Mouse (Mus musculus) MEL (cell line): ENCODE measurements at regions not wholly inside any gene's neighbourhood (a gene's known extent, or its start where the extent isn't known, plus 50 kb on each side); places are given as distances from the start of the nearest gene placed in this dataset.

Experiments used
- DNase-seq: peaks from one replicate; pipeline ENCODE4 v3.0.0; 2011; ENCODE audit warnings: low read depth, low spot score
- H3K27ac ChIP-seq: 2 replicates; pipeline ENCODE4 v1.5.1; 2012; ENCODE audit warnings: low read depth, mild to moderate bottlenecking, control low read depth, low read length, moderate library complexity; ENCODE audit not compliant: control insufficient read depth
- H3K27me3 ChIP-seq, 2 experiments: fragments of 150-350 bp in 1 of 2; sonication (generic) in 1 of 2; 2 replicates each; pipeline ENCODE4 v1.6.1; 2012; ENCODE audit warnings: low read length in 2 of 2, mild to moderate bottlenecking in 2 of 2, improper control_type of control experiment in 1 of 2, moderate library complexity in 1 of 2; ENCODE audit not compliant: insufficient read depth in 2 of 2, control insufficient read depth in 1 of 2
- H3K36me3 ChIP-seq, 2 experiments: 2 replicates each; pipeline ENCODE4 v1.6.1; 2012 to 2014; ENCODE audit warnings: low read length in 2 of 2, improper control_type of control experiment in 1 of 2, inconsistent platforms in 1 of 2, mild to moderate bottlenecking in 1 of 2; ENCODE audit not compliant: insufficient read depth in 2 of 2, control insufficient read depth in 1 of 2
- H3K4me1 ChIP-seq, 2 experiments: fragments of 150-350 bp in 1 of 2; sonication (generic) in 1 of 2; 2 replicates each; pipeline ENCODE4 v1.6.1; 2012; ENCODE audit warnings: low read length in 2 of 2, improper control_type of control experiment in 1 of 2, mild to moderate bottlenecking in 1 of 2; ENCODE audit not compliant: insufficient read depth in 2 of 2, control insufficient read depth in 1 of 2
- H3K4me3 ChIP-seq, 2 experiments: fragments of 150-350 bp in 1 of 2; sonication (generic) in 1 of 2; 2 replicates each; pipeline ENCODE4 v1.5.1; 2012; ENCODE audit warnings: low read depth in 2 of 2, low read length in 2 of 2, mild to moderate bottlenecking in 2 of 2, moderate library complexity in 2 of 2, control low read depth in 1 of 2, improper control_type of control experiment in 1 of 2; ENCODE audit not compliant: control insufficient read depth in 1 of 2, insufficient read depth in 1 of 2
- H3K79me2 ChIP-seq: 2 replicates; pipeline ENCODE4 v1.6.1; 2012; ENCODE audit warnings: mild to moderate bottlenecking, low read length, moderate library complexity; ENCODE audit not compliant: control insufficient read depth, poor library complexity, insufficient read depth
- H3K9ac ChIP-seq: 2 replicates; pipeline ENCODE4 v1.6.1; 2012; ENCODE audit warnings: low read depth, mild to moderate bottlenecking, control low read depth, low read length, moderate library complexity; ENCODE audit not compliant: control insufficient read depth, poor library complexity, severe bottlenecking
- H3K9me3 ChIP-seq: fragments of 150-350 bp; sonication (generic); replicated peaks from 2 replicates; pipeline ENCODE4 v1.6.1; 2012; ENCODE audit warnings: mild to moderate bottlenecking, low read length, improper control_type of control experiment, moderate library complexity; ENCODE audit not compliant: insufficient read depth
- BHLHE40 ChIP-seq: IDR thresholded peaks from 2 replicates; pipeline ENCODE4 v1.6.1; 2012; ENCODE audit warnings: low read depth, mild to moderate bottlenecking, inconsistent platforms, low read length, improper control_type of control experiment, borderline replicate concordance
- CHD1 ChIP-seq: IDR thresholded peaks from 2 replicates; pipeline ENCODE4 v1.6.1; 2012; ENCODE audit warnings: low read depth, mild to moderate bottlenecking, inconsistent platforms, low read length, improper control_type of control experiment
- CTCF ChIP-seq, 3 experiments: IDR thresholded peaks in 2 of 3; conservative IDR thresholded peaks in 1 of 3; 2 replicates each; pipeline ENCODE4 v1.5.1; 2011 to 2012; ENCODE audit warnings: low read length in 3 of 3, low read depth in 2 of 3, mild to moderate bottlenecking in 2 of 3, improper control_type of control experiment in 1 of 3, inconsistent platforms in 1 of 3, mixed read lengths in 1 of 3, moderate library complexity in 1 of 3; ENCODE audit not compliant: control insufficient read depth in 1 of 3, insufficient read depth in 1 of 3, poor library complexity in 1 of 3, severe bottlenecking in 1 of 3
- E2F4 ChIP-seq: IDR thresholded peaks from 2 replicates; pipeline ENCODE4 v1.6.1; 2011; ENCODE audit warnings: low read depth, low read length, improper control_type of control experiment, borderline replicate concordance
- ELF1 ChIP-seq: IDR thresholded peaks from 2 replicates; pipeline ENCODE4 v1.6.1; 2014; ENCODE audit warnings: low read depth, mild to moderate bottlenecking, inconsistent platforms, low read length, improper control_type of control experiment, moderate library complexity
- ETS1 ChIP-seq: IDR thresholded peaks from 2 replicates; pipeline ENCODE4 v1.6.1; 2012; ENCODE audit warnings: low read depth, mild to moderate bottlenecking, inconsistent platforms, low read length, improper control_type of control experiment, moderate library complexity
- GABPA ChIP-seq: IDR thresholded peaks from 2 replicates; pipeline ENCODE4 v1.6.1; 2012; ENCODE audit warnings: low read depth, mild to moderate bottlenecking, inconsistent platforms, low read length, improper control_type of control experiment, moderate library complexity
- MAX ChIP-seq: IDR thresholded peaks from 2 replicates; pipeline ENCODE4 v1.6.1; 2011; ENCODE audit warnings: low read length, improper control_type of control experiment
- MXI1 ChIP-seq: IDR thresholded peaks from 2 replicates; pipeline ENCODE4 v1.6.1; 2011; ENCODE audit warnings: mild to moderate bottlenecking, low read depth, low read length, improper control_type of control experiment
- NELFE ChIP-seq: IDR thresholded peaks from 2 replicates; pipeline ENCODE4 v1.6.1; 2011; ENCODE audit warnings: low read depth, low read length, improper control_type of control experiment
- NRF1 ChIP-seq: IDR thresholded peaks from 2 replicates; pipeline ENCODE4 v1.6.1; 2014; ENCODE audit warnings: low read depth, mild to moderate bottlenecking, inconsistent platforms, low read length, improper control_type of control experiment, moderate library complexity; ENCODE audit not compliant: poor library complexity, insufficient read depth, severe bottlenecking
- POLR2AphosphoS2 ChIP-seq: IDR thresholded peaks from 2 replicates; pipeline ENCODE4 v1.6.1; 2011; ENCODE audit warnings: low read length, improper control_type of control experiment
- POLR2AphosphoS5 ChIP-seq: IDR thresholded peaks from 2 replicates; pipeline ENCODE4 v1.6.1; 2012; ENCODE audit warnings: low read depth, borderline replicate concordance, mild to moderate bottlenecking, inconsistent platforms, low read length, moderate library complexity, mixed read lengths
- TAL1 ChIP-seq: IDR thresholded peaks from 2 replicates; pipeline ENCODE4 v1.6.1; 2012; ENCODE audit warnings: mild to moderate bottlenecking, inconsistent platforms, low read length, moderate library complexity, mixed read lengths
- UBTF ChIP-seq: IDR thresholded peaks from 2 replicates; pipeline ENCODE4 v1.6.1; 2012; ENCODE audit warnings: low read depth, mild to moderate bottlenecking, inconsistent platforms, low read length, improper control_type of control experiment, moderate library complexity, borderline replicate concordance; ENCODE audit not compliant: insufficient read depth
- ZKSCAN1 ChIP-seq: IDR thresholded peaks from 2 replicates; pipeline ENCODE4 v1.6.1; 2012; ENCODE audit warnings: low read depth, mild to moderate bottlenecking, inconsistent platforms, low read length, improper control_type of control experiment, moderate library complexity
- ZMIZ1 ChIP-seq: IDR thresholded peaks from 2 replicates; pipeline ENCODE4 v1.6.1; 2012; ENCODE audit warnings: low read depth, mild to moderate bottlenecking, inconsistent platforms, low read length, improper control_type of control experiment, moderate library complexity

DNA sequence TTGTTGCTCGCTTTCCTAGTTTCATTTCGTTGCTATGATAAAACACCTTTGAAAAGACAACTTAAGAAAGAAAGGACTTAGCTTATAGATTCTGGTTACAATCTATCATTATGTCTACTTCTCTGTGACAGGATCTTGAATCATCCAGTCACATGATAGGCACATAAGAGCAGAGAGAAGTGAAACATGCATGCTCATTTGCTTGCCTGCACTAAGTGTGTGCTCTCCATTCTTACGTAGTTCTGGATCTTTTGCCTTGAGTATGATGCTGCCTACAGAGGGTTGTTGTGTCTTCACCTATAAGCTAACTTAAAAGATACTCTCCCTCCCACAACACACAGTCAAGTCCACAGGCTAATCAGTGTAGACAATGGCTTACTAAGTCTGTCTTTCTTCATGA is 62.1 kb upstream of the Pou1f1 start:
- H3K36me3 ChIP-seq: no peaks in the 10 kb centered on the region
- no peak overlapping the region for H3K9ac ChIP-seq
- H3K4me1 ChIP-seq: no peaks in the 10 kb centered on the region
- no peak for TF ChIP-seq NELFE
- no peak for TF ChIP-seq TAL1
- no peak for TF ChIP-seq POLR2AphosphoS2
- TF ChIP-seq BHLHE40: no peak
- no peak for TF ChIP-seq ELF1
- TF ChIP-seq ZKSCAN1: no peak
- no peak for TF ChIP-seq NRF1
- no peak for TF ChIP-seq CTCF (IDR thresholded peaks at IDR 0.05 in 2 of 3, conservative IDR thresholded peaks at IDR 0.05 in 1 of 3; ENCODE audit: control insufficient read depth in 1 of 3, insufficient read depth in 1 of 3, low read depth in 2 of 3, low read length in 3 of 3, poor library complexity in 1 of 3, severe bottlenecking in 1 of 3)
- no peak for TF ChIP-seq E2F4
- TF ChIP-seq MAX: no peak
- TF ChIP-seq ETS1: no peak
- TF ChIP-seq MXI1: no peak
- no peak for TF ChIP-seq CHD1
- no peak for TF ChIP-seq POLR2AphosphoS5
- TF ChIP-seq ZMIZ1: no peak
- TF ChIP-seq GABPA: no peak
- H3K9me3 ChIP-seq: no peaks in the 10 kb centered on the region
- H3K27me3 ChIP-seq: peaks cover 0 to 1% of the 10 kb centered on the region in 2 experiments; a peak in 1 of 4 replicates
- H3K79me2 ChIP-seq: no peaks in the 10 kb centered on the region
- no peak overlapping the region for H3K4me3 ChIP-seq
- H3K27ac ChIP-seq: no peak overlapping the region
- DNase-seq: no peak

- Histone ChIP-seq H3K9me3 (no peaks in the 10 kb centered on the region), H3K4me1 (no peaks in the 10 kb centered on the region), H3K4me3 (no peak overlapping the region), H3K27ac (no peak overlapping the region), H3K79me2 (no peaks in the 10 kb centered on the region), H3K27me3 (no peaks in the 10 kb centered on the region), H3K36me3 (no peaks in the 10 kb centered on the region), H3K9ac (no peak overlapping the region)
- DNase-seq: no peak
- no peak for TF ChIP-seq UBTF
These were observed 50.6 kb upstream of the Pou1f1 start for GRCm38 (mm10) chr16:65469681-65470080.
